Mouse (Mus musculus): ENCODE data around the gene Efemp2. TPM values are rescaled to one million over a fixed set of nuclear protein-coding genes. Genes with fewer than 3 reads are reported as not detected.

Gene Efemp2
- polyA plus RNA-seq (2015; fragmentation: Nextera tagmentation; extraction: Ambion mirVana) = 74.0 and 80.7 TPM in 2 replicates

DNA sequence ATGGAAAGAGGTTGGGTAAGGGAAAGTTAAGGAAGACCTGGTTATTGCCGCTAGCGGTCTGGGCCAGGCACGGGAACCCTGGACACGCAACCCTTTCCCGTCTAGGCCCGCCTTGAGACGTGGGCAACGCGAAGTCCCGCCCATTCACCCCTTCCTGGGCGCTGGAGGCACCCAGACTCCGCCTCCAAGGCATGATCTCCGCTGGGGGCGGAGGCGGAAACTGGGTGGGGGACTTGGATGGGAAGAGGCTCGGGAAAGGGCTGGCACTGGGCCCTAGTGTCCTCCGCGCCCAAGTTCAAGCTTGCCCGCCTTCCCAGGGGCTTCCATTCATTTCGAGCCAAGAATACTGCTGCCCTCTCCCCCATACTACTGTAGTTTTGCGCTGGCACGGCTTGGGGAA, at the start of gene Efemp2:
Gene Efemp2, plus strand, starts transcription at position 235 of the 400 bp plus-strand sequence.
- H3K4me3 ChIP-seq = peak within 1 kb of the TSS; percentile 69
- no peaks in the 10 kb centered on the region for H3K27me3 ChIP-seq (replicated peaks)
- peak within 1 kb of the TSS; percentile 86 for H3K27ac ChIP-seq (replicated peaks)
- peaks cover 24% of the 10 kb centered on the region for H3K4me1 ChIP-seq
- peaks cover 25% of the 10 kb centered on the region for H3K36me3 ChIP-seq
- peak; percentile 66; the same call in 1 of the 2 replicates for ATAC-seq (ENCODE audit: extremely low read depth, insufficient number of reproducible peaks, low FRiP score, low TSS enrichment)
- H3K9ac ChIP-seq = peak within 1 kb of the TSS; percentile 92
- peak within 1 kb of the TSS; percentile 75 for H3K4me2 ChIP-seq
- no peaks in the 10 kb centered on the region for H3K9me3 ChIP-seq
- under 1% methylated on average over 22 of the region's 22 CpGs for WGBS

DNA sequence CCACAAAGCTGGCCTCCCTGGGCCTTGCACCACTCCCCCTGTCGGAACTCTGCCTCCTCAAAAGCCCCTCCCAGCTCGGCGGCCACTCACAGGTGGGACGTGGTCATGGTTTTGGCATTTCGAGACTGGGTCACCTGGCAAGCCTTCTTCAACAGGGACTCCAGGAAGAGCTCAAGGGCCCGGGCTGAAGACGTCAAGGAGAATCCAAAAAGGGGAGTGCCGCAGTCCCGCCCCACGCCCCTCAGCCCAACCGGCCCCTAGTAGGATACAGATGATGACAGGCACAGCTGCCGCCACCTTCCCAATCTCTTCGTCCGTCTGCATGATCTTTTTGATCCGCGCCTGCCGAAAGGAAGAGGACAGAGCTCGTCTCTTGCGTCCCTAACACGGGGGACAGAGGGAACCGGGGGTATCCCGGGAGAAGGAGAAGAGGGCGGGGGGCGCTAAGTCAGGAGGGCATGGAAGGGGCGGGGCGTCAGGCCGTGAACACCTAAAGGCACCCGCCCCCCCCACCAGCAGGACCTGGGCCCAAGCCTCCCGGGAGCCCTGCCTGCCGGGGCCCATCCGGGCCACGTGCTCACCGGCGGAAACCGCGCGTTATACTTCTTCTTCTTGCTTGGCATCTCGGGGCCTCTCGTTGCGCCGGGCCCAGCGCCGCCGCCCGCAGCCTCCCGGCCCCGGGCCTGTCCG, 49.5 kb upstream of the Efemp2 start:
- Histone ChIP-seq H3K36me3 (peaks cover 63% of the 10 kb centered on the region), H3K9ac (peak overlapping the region; percentile 91), H3K27me3 (replicated peaks) (no peaks in the 10 kb centered on the region), H3K4me2 (peak overlapping the region; percentile 71), H3K4me1 (peaks cover 30% of the 10 kb centered on the region), H3K9me3 (no peaks in the 10 kb centered on the region), H3K27ac (replicated peaks) (peak overlapping the region; percentile 92), H3K4me3 (peak overlapping the region; percentile 84)
- WGBS = under 1% methylated on average over 45 of the region's 48 CpGs
- ATAC-seq (ENCODE audit: extremely low read depth, insufficient number of reproducible peaks, low FRiP score, low TSS enrichment) = peak; percentile 68

DNA sequence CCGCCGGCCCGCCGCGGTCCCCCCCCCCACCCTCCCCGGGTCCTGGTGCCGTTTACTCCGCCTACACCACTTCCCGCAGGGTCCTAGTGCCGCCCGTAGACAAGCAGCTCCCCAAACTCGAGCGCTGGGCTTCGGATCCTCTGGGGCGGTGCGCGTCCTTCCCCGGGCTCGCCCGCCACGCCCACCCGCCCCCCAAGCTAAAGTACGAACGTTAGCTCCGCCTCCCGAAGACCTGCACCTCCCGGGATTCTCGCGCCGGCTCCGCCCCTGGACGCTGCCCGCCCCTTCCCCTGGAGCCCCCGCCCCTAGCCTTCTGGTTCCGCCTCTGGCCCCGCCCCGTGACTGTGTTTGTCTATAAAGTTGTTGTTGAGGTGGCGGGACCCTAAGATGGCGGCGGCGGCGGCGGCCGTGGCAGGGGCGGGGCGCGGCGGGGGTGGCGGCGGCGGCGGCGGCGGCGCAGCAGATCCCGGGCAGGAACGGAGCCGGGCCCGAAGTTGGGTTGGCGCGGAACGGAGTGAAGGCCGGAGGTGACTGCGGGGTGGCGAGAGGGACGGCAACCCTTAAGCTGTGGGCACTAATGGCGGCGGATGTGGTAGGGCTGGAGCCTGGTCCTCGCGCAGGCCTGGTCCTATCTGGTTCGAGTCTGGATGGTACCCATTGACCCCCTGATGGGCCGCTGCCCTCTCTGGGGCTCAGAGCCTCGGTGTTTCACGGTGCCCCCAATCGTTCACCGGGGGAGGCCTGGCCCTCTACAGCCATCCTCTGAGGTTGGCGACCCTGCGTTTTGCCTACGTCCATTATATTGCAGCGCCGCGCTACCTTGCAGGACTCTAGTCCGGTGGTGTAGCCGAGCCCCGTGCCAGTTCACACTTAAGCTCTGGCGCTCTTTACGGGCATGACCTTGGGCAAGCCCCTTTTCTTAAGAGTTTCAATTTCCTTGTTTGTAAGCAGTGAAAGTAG, 48.7 kb upstream of the Efemp2 start, which contains the start of the genes Drap1 and AI837181:
Gene Drap1, minus strand, starts transcription at position 198 of the 960 bp plus-strand sequence.
Gene AI837181, plus strand, starts transcription at position 363 of the 960 bp plus-strand sequence.
- Histone ChIP-seq H3K9ac (peak within 1 kb of the TSS; percentile 94), H3K4me3 (peak within 1 kb of the TSS; percentile 84), H3K4me1 (peaks cover 30% of the 10 kb centered on the region), H3K36me3 (peaks cover 55% of the 10 kb centered on the region), H3K4me2 (peak within 1 kb of the TSS; percentile 71), H3K9me3 (no peaks in the 10 kb centered on the region), H3K27ac (replicated peaks) (peak within 1 kb of the TSS; percentile 92), H3K27me3 (replicated peaks) (no peaks in the 10 kb centered on the region)
- WGBS = under 1% methylated on average over 71 of the region's 87 CpGs
- ATAC-seq (ENCODE audit: extremely low read depth, insufficient number of reproducible peaks, low FRiP score, low TSS enrichment) = peak; percentile 86

DNA sequence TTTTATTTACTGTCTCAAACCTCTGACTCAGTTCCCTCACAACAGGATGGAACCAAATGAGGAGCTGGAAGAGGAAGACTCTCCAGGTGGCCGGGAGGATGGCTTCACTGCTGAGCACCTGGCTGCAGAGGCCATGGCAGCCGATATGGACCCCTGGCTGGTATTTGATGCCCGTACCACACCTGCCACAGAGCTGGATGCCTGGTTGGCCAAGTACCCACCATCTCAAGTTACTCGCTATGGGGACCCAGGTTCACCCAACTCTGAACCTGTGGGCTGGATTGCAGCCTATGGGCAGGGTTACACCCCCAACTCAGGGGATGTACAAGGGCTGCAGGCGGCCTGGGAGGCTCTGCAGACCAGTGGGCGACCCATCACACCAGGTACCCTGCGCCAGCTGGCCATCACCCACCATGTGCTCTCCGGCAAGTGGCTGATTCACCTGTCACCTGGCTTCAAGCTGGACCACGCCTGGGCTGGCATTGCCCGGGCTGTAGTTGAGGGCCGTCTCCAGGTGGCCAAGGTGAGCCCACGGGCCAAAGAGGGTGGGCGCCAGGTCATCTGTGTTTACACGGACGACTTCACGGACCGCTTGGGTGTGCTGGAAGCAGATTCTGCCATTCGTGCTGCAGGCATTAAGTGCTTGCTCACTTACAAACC, 47.7 kb upstream of the Efemp2 start:
- Histone ChIP-seq H3K4me2 (peak overlapping the region; percentile 70), H3K9me3 (no peaks in the 10 kb centered on the region), H3K4me1 (peaks cover 30% of the 10 kb centered on the region), H3K27ac (replicated peaks) (peak overlapping the region; percentile 86), H3K36me3 (peaks cover 45% of the 10 kb centered on the region), H3K9ac (peak overlapping the region; percentile 94), H3K27me3 (replicated peaks) (no peaks in the 10 kb centered on the region), H3K4me3 (peak overlapping the region; percentile 84)
- 86% methylated on average over 18 of the region's 18 CpGs for WGBS
- ATAC-seq (ENCODE audit: extremely low read depth, insufficient number of reproducible peaks, low FRiP score, low TSS enrichment) = no peak

DNA sequence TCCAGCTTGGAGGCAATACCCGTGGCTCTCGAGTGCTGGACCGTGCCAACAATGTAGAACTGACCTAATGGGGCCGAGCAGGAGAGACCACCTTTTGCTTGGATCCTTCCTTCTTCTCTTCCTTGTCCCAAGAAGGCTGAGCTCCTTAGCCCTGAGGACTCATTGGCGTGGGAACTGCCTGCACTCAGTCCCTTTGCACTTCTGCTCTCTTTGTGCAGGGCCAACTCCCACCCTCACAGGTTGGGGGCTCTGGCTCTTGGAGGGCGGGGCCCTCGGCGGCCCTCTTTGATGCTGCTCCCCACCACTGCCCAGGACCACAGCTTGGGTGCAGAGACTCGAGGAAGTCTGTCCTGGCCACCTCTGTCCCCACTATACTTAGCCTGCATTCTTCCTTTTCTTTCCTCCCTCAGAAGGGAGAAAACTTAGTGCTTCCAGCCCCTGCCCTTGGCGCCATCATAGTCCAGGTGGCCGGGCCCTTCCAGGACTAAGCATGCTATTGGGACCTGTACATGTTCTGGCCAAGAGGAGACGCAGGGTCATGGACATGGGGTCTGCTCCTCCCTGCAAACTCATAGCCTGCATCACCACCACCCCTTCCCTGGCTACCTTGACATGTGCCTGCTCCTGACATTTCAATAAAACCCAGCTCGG, 47.0 kb upstream of the Efemp2 start:
- H3K4me3 ChIP-seq = peak overlapping the region; percentile 84
- H3K9ac ChIP-seq = peak overlapping the region; percentile 94; the same call in 1 of the 2 replicates
- WGBS = 85% methylated on average over 13 of the region's 13 CpGs
- peaks cover 38% of the 10 kb centered on the region for H3K36me3 ChIP-seq
- no peaks in the 10 kb centered on the region for H3K27me3 ChIP-seq (replicated peaks)
- peak overlapping the region; percentile 70 for H3K4me2 ChIP-seq
- ATAC-seq (ENCODE audit: extremely low read depth, insufficient number of reproducible peaks, low FRiP score, low TSS enrichment) = no peak
- H3K4me1 ChIP-seq = peaks cover 30% of the 10 kb centered on the region
- no peaks in the 10 kb centered on the region for H3K9me3 ChIP-seq
- no peak overlapping the region for H3K27ac ChIP-seq (replicated peaks)

DNA sequence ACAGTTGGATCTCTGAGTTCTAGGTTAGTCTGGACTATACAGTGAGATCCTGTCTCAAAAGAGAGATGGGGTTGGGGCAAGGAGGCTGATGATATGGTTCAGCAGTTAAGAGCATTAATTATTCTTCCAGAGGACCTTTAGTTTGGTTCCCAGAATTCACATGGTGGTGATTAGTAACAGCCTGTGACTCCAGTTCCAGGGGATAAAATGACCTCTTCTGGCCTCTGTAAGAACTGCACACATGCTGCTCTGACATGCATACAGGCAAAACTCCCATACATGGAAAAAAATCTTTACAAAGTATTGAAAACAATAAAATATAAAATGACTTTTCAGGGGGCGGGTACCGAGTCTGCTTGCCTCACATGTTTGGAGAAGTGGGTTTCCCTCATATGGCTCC, 45.7 kb upstream of the Efemp2 start:
- no peak overlapping the region for H3K9ac ChIP-seq
- H3K27ac ChIP-seq (replicated peaks) = no peak overlapping the region
- H3K36me3 ChIP-seq = peaks cover 25% of the 10 kb centered on the region
- no peaks in the 10 kb centered on the region for H3K27me3 ChIP-seq (replicated peaks)
- ATAC-seq (ENCODE audit: extremely low read depth, insufficient number of reproducible peaks, low FRiP score, low TSS enrichment) = no peak
- no peak overlapping the region for H3K4me3 ChIP-seq
- H3K4me1 ChIP-seq = peaks cover 32% of the 10 kb centered on the region
- no peaks in the 10 kb centered on the region for H3K9me3 ChIP-seq
- no peak overlapping the region for H3K4me2 ChIP-seq
- 95% methylated on average over 2 of the region's 2 CpGs for WGBS

DNA sequence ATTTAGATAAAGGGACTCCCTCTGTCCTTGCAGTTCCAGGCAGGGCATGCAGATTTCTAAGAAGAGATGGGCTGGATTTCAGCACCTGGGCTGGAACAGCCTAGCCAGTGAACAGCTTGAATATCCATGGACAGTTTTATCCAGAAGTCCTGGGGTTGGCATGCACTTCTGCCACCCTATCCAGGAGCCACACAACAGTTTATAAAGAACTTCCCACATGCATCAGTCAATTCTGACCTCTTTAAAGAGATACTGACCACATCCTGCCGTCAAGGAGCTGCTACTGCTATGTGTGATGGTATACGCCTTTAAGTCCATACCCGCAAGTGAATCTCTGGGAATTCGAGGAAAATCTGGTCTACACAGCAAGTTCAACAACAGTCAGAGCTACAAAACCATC, 44.5 kb upstream of the Efemp2 start:
- no peak overlapping the region for H3K27ac ChIP-seq (replicated peaks)
- no peaks in the 10 kb centered on the region for H3K9me3 ChIP-seq
- 71% methylated on average over 4 of the region's 4 CpGs for WGBS

DNA sequence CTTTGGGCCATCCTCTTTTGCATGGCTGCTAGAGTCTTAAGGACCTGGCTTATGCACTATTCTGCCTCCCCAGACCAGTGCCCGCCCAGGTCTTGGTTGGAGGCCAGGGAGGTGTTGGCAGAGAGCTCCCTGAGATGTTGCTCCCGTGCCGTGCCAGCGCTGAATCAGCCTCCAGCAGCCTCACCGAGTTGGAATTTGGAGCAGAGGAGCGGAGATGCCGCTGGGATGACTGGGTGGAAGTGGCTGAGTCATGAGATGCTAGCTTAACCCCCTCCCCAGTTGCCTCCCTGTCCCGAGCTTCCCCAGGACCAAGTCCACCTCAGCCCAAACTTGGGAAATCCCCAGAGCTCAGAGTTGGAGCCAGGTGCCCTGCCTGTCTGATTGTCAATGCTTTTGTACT, 43.9 kb upstream of the Efemp2 start:
- Histone ChIP-seq H3K27me3 (replicated peaks) (no peaks in the 10 kb centered on the region), H3K9ac (no peak overlapping the region), H3K4me3 (no peak overlapping the region), H3K4me2 (no peak overlapping the region), H3K9me3 (no peaks in the 10 kb centered on the region), H3K27ac (replicated peaks) (no peak overlapping the region), H3K4me1 (peaks cover 36% of the 10 kb centered on the region), H3K36me3 (peaks cover 20% of the 10 kb centered on the region)
- ATAC-seq (ENCODE audit: extremely low read depth, insufficient number of reproducible peaks, low FRiP score, low TSS enrichment) = no peak
- WGBS = 55% methylated on average over 8 of the region's 8 CpGs

More for the DNA sequence above, 44.5 kb upstream of the Efemp2 start:
- Histone ChIP-seq H3K27me3 (replicated peaks) (no peaks in the 10 kb centered on the region), H3K36me3 (peaks cover 20% of the 10 kb centered on the region), H3K4me2 (no peak overlapping the region), H3K4me3 (no peak overlapping the region), H3K9ac (no peak overlapping the region; the same call in 1 of the 2 replicates), H3K4me1 (peaks cover 35% of the 10 kb centered on the region)
- no peak for ATAC-seq (ENCODE audit: extremely low read depth, insufficient number of reproducible peaks, low FRiP score, low TSS enrichment)

DNA sequence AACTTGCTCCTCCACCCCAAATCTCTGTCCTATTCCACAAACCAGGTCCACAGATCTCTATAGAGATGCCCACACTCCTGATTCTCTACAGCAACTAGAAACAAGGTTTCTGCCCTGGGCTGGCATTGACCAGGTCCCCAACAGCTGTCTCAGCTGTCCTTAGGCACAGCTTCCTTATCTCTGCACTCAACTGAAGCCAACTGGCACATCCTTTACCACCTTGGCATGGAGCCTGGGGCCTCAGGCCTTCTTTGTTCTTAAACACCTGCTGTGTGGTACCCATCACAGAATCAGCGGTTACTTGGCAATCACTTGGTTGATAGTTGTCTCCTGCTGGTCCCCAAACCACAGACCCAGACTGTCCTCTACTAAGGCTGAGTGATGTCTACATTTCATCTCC, 43.3 kb upstream of the Efemp2 start:
- H3K36me3 ChIP-seq = peaks cover 20% of the 10 kb centered on the region
- no peak overlapping the region for H3K4me2 ChIP-seq
- H3K9ac ChIP-seq = no peak overlapping the region
- WGBS = 82% methylated on average over 1 of the region's 1 CpGs
- no peak for ATAC-seq (ENCODE audit: extremely low read depth, insufficient number of reproducible peaks, low FRiP score, low TSS enrichment)
- peaks cover 36% of the 10 kb centered on the region for H3K4me1 ChIP-seq
- no peak overlapping the region for H3K27ac ChIP-seq (replicated peaks)
- H3K27me3 ChIP-seq (replicated peaks) = peaks cover under 1% of the 10 kb centered on the region; the same call in 1 of the 2 replicates
- H3K4me3 ChIP-seq = no peak overlapping the region
- H3K9me3 ChIP-seq = no peaks in the 10 kb centered on the region

DNA sequence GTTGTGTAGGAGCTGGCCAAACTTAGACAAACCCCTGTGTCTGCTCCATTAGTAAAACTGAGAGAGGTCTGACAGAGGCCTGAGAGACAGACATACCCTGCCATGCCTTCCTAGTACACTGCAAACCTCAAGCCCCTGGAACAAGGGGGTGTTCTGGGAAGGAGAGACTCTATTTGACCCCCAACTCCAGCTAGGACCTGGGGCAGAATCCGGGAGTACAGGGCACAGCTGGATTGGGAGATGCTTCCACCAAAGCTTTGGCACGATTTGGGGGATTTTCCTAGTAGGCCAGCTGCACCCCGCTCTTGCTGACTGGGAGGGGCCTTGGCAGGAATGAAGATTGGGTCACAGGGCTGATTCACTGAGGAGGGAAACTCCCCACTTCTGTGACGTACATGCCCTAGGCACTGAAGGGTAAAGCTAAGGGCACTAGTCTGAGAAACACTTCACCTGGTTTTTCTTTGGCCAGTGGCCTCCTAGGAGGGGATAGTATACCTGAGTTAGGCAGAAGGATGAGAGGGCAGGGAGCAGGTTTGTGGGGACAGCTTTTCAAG, 41.8 kb upstream of the Efemp2 start:
- WGBS = 64% methylated on average over 4 of the region's 4 CpGs

More for the DNA sequence above, 41.8 kb upstream of the Efemp2 start:
- Histone ChIP-seq H3K27me3 (replicated peaks) (peaks cover 6% of the 10 kb centered on the region; the same call in 1 of the 2 replicates), H3K4me2 (no peak overlapping the region), H3K27ac (replicated peaks) (no peak overlapping the region), H3K36me3 (peaks cover 9% of the 10 kb centered on the region), H3K9ac (no peak overlapping the region), H3K4me1 (peaks cover 22% of the 10 kb centered on the region), H3K4me3 (no peak overlapping the region), H3K9me3 (no peaks in the 10 kb centered on the region)
- no peak for ATAC-seq (ENCODE audit: extremely low read depth, insufficient number of reproducible peaks, low FRiP score, low TSS enrichment)
